Mouse (Mus musculus) embryo, embryonic 9.5 days (tissue): ENCODE results near the gene Plcl2.
"Not testable (repeated sequence)": the region's sequence is repeated elsewhere in the genome, so short reads cannot be mapped to it uniquely, and the experiment has no call there.

Experiments used
- DNase-seq: peaks from one replicate; pipeline ENCODE4 v3.0.0-alpha.2; 2017; ENCODE audit errors: extremely low spot score

The Plcl2 gene

DNA sequence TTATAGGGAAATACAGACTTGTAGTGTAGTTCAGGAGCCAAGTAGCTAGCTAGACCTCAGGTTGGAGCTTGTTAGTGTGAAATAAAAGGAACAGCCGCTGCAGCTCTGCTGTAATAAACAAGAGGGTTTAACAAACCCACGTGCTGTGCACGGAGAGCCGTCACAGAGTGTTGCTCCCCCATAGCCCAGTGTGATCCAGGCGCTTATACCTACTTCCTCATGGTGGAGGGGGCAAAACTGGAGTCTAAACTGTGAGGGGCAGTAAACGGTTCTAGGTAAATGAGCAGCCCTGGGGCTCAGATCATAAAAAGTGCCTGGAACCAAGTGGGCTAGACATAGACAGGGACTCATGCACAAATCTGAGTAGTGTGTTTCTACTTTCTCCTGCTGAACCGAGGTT is 165.4 kb downstream of the Plcl2 start:
- no peak for DNase-seq

DNA sequence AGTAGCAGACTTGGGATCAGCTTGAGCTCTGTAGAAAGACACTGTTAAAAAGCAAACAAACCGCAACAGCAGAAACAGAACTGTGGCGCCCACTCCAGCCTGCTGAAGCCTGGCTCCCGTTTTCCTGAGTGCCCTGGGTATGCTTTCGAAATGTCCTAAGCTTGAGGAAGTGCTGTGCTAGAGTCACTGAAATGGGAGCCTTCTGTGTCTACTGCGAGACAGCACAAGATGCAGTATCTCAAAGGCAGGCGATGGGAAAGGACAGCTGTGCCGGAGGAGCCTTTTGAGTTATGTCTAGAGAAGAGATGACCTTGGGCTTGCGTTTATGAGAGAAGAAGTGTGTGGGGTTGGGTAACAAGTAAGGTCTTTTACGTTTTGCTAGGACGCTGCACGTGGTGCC is 166.0 kb downstream of the Plcl2 start:
- no peak for DNase-seq

DNA sequence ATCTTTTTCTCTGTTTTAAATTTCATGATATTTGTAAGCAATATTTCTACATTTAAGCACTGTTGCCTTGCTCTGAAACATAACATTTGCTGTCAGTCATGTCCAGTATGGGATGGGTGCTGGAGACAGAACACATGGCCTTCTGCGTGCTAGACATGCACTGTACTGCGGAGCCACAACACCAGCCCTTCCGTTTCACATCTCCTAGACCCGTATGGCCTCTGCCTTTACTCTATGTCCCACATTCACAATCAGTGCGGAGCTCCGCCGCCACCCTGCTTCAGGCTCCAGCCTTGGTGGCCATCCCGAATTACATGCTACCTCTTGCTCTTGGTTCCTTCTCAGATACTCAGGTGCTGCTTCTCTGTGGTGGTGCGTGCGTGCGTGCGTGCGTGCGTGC is 168.1 kb downstream of the Plcl2 start:
- DNase-seq: no peak

GRCm38 (mm10) chr17:50677978-50678712 is 168.9 kb downstream of the Plcl2 start:
- no peak for DNase-seq

- no peak for DNase-seq
Observed at GRCm38 (mm10) chr17:50678748-50679147, 169.5 kb downstream of the Plcl2 start.

- DNase-seq: no peak
Observed at GRCm38 (mm10) chr17:50679613-50680534, 170.7 kb downstream of the Plcl2 start.

DNA sequence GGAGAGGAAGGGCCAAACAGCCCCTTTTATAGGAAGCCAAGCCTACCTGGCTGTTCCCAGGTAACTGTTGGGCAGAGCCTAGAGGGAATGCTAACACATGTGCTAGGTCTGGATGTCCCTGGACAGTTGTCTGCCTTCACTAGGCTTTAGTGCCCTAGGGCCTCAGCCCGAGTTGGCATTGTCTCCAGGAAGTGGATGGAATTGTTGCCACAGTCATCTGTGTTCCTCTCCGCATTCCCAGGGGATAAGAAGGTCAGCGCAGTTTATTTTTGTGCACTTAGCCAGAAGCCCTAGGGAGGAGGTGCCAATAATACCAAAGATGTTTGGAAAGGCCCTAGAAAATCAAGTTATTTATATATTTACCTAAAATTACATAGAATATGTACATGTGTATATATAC is 173.5 kb downstream of the Plcl2 start:
- no peak for DNase-seq

DNA sequence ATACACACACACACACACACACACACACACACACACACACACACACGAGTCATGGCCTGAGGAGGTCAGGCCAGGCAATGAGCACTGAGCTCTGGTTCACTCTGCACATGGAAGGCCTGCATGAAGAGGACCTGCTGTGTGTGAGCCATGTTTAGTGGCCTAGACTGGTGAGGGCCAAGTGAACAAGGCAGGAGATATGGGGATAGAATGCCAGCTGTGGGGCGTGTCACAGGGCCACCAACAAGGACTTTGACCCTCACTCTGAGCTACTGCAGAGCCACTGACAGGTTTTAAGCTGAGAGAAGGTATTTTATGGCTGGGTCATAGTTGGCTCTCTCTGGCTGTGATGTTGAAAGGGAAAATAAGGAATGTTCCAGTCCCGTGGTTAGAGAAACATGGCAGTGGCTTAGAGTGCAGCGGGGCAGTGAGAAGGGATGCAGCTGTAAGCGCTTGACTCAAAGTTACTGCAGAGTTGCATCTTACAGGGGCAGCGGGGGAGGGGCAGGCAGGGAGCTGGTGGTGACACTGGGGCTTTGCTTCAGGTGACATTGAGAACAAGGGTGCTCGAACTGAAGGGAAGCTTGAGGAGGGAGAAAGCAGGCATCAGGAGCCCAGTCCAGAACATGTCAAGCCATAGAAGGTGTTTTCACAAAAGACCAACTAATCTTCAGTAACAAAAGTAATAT is 175.9 kb downstream of the Plcl2 start:
- DNase-seq: no peak

DNA sequence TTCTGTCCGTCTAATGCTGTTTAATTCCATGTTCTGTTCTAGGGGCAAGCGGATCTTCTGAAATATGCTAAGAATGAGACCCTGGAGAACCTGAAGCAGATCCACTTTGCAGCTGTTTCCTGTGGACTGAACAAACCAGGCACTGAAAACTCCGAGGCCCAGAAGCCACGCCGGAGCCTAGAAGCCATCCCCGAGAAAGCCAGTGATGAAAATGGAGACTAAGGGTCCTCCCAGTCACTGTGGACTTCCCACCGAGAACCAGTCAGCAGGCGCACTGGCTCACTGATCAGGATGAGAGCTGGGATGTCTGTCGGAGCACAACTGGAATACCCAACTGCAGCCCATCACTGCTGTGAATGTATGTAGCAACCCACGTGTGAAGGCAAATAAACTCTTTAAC is 178.5 kb downstream of the Plcl2 start:
- DNase-seq: no peak

- no peak for DNase-seq
Observed at GRCm38 (mm10) chr17:50688135-50688534, 178.9 kb downstream of the Plcl2 start.

DNA sequence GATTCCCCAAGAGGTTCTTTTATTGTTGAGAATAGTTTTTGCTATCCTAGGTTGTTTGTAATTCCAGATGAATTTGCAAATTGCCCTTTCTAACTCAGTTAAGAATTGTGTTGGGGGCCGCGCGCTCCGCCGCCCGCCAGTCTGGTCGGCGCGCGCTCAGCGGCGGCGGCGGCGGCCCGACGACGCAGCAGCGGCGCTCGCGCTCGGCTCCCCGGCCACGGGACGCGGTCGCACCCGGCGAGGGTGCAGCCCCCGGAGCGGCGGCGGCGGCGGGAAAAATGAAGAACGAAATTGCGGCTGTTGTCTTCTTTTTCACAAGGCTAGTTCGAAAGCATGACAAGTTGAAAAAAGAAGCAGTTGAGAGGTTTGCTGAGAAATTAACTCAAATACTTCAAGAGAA is 189.2 kb downstream of the Plcl2 start:
- not testable (repeated sequence) for DNase-seq

DNA sequence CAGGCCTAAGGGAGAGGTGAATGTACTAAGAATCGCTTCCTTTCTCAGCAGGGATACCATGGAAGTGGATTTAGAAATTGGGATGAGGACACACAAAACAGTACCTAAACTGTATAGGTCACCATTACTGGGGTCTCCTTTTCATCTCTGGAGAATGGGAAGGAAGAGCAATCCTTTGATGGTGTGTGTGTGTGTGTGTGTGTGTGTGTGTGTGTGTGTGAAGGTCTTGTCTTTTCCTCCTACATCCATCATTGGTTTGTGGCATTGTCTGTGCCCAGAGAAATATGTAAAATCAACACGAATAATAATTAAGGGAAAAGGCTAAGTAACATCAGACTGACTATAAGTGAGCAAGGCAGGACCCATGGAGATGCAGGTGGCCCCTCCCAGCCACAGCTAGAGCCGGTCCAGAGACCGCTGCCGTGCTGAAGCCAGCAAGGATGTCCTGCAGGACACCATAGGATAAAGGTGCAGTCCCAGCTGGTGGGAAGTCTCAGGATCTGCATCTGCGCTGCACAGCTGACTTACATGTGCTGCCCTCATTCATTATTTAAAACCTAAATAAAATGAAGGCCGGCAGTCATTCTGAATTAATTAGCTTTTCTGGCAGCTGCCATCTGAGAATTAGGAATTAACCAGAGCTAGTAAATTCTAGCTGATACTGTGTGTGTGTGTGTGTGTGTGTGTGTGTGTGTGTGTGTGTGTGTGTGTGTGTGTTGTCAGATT is 201.5 kb downstream of the Plcl2 start:
- DNase-seq: no peak

- no peak for DNase-seq
Observed at GRCm38 (mm10) chr17:50717586-50717985, 208.4 kb downstream of the Plcl2 start.

GRCm38 (mm10) chr17:50724376-50724775 is 215.2 kb downstream of the Plcl2 start:
- DNase-seq: no peak

DNA sequence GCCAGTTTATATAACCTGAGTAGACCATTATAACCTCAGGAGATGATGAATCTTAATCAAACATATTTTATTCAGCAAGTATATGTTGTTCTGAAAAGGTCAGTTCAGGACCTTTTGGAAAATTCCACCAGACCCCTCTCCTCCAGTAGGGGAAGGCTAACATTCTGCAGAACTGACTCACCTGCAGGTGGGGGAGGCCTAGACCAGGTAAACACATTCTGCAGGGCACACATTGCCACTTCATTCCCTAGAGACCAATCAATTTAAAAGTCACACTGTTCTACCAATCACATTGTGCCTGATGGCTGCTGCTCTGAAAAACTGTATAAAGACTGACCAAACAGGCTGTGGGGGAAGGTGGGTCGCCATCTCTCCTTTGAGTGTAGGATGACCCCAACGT is 217.1 kb downstream of the Plcl2 start:
- no peak for DNase-seq

- DNase-seq: no peak
Observed at GRCm38 (mm10) chr17:50729031-50729430, 219.8 kb downstream of the Plcl2 start.

- no peak for DNase-seq
Observed at GRCm38 (mm10) chr17:50729577-50729976, 220.4 kb downstream of the Plcl2 start.

DNA sequence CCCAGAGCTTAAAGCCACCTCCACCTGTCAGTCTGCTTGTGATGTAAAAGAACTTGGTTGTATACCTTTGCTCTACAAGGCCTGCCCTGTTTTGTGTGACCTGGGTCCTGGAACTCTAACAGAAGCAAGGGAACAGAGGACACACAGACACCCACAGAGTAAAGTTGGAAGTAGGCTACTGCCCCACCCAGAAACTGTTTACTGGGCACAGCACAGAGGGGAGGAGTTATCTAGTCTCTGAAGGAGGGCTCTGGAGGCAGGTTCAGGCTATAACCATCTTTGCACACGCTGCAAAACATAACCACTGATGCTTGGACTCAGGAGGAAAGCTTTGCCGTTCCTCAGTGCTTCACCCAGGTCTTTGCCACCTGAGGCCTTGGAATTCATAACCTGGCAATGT is 221.7 kb downstream of the Plcl2 start:
- DNase-seq: no peak

DNA sequence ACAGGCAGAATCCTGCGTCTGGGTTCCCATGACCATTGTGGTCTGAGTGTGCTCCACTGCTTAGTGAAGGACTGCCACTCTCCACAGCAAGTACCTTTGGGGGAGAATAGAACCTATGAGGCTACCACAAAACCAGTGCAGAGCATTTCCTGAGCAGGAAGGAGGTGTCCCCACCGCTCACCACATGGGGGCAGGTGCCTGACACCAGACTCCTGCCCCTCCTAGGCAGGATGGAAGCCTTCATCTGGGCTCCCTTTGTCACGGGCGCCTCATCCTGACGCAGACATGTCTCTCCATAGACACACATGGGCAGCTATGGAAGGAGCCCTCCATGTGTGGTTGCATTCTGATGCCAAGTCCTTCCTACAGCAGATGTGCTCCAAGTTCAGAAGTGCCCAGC is 222.7 kb downstream of the Plcl2 start:
- DNase-seq: no peak

GRCm38 (mm10) chr17:50733390-50733789 is 224.2 kb downstream of the Plcl2 start:
- no peak for DNase-seq

GRCm38 (mm10) chr17:50734781-50735180 is 225.6 kb downstream of the Plcl2 start:
- DNase-seq: no peak
